In the genomic region with DNA sequence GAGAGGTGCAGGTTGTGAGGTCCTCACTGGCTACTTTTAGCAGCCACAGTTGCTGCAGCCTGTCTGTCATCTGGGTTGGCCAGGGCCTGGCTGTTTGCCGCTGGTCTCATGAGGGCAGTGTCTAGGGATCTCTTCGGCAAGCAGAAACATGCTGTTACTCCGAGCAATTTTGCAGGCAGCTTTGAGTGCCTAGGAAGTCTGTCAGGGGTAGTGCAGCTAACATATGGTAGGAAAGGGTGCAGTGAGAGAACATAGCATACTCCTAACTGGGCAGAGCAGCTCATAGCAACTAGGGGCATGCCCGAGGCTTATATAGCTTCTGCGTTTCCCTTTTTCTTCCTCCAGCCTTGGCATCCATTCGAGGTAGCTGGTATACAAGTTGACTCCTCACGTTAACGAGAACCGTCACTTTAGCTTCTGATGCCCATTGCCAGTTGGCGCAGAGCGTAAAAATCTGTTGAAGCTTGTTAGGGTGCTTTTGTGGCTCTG, we compare ENCODE assay signal across 10 mouse cellular contexts. TPM values are rescaled to one million over a fixed set of nuclear protein-coding genes. Genes with fewer than 3 reads are reported as not detected.
DNase-seq lines count a peak whose midpoint lies in the region; ATAC-seq lines count a peak whose summit lies in the region.
"Had no signal": no experiment of that assay in that cellular context is flagged by ENCODE, and none has a peak within 500 bp of the region (broad histone marks: within the 10 kb centered on the region; RNA-seq: fewer than 3 reads in every experiment).

No protein-coding gene starts in this region.

- ATAC-seq in forebrain, embryonic 15.5 days (replicated peaks), result peak; percentile 73
- ATAC-seq in forebrain, embryonic 12.5 days (ENCODE audit: low FRiP score), result no peak
- ATAC-seq in heart, embryonic 16.5 days (replicated peaks; ENCODE audit: extremely low read depth, insufficient read depth, low FRiP score), result no peak

- 47% methylated on average over 11 of the region's 11 CpGs for WGBS in forebrain, embryonic 15.5 days
- 80% methylated on average over 11 of the region's 11 CpGs for WGBS in forebrain, embryonic 12.5 days
- WGBS in heart, embryonic 16.5 days, result 60% methylated on average over 11 of the region's 11 CpGs

- H3K9ac ChIP-seq in forebrain, embryonic 15.5 days (replicated peaks), result no peak overlapping the region
- no peak overlapping the region for H3K9ac ChIP-seq in forebrain, embryonic 12.5 days
- H3K9ac ChIP-seq in heart, embryonic 16.5 days (ENCODE audit: low read length), result no peak overlapping the region
- H3K9ac ChIP-seq: limb, embryonic 12.5 days had no signal

- peaks cover 12% of the 10 kb centered on the region for H3K4me1 ChIP-seq in forebrain, embryonic 15.5 days
- H3K4me1 ChIP-seq in forebrain, embryonic 12.5 days, result peaks cover 16% of the 10 kb centered on the region
- peaks cover 24% of the 10 kb centered on the region for H3K4me1 ChIP-seq in heart, embryonic 16.5 days (ENCODE audit: control insufficient read depth, insufficient read depth, low read length)

- no peaks in the 10 kb centered on the region for H3K27me3 ChIP-seq in forebrain, embryonic 15.5 days
- no peaks in the 10 kb centered on the region for H3K27me3 ChIP-seq in forebrain, embryonic 12.5 days
- H3K27me3 ChIP-seq in heart, embryonic 16.5 days (ENCODE audit: control insufficient read depth, insufficient read depth, low read length), result no peaks in the 10 kb centered on the region
- H3K27me3 ChIP-seq: limb, embryonic 12.5 days had no signal

- no peaks in the 10 kb centered on the region for H3K36me3 ChIP-seq in forebrain, embryonic 15.5 days
- no peaks in the 10 kb centered on the region for H3K36me3 ChIP-seq in forebrain, embryonic 12.5 days (replicated peaks)
- no peaks in the 10 kb centered on the region for H3K36me3 ChIP-seq in heart, embryonic 16.5 days (ENCODE audit: control insufficient read depth, insufficient read depth)
- H3K36me3 ChIP-seq: limb, embryonic 12.5 days had no signal

- no peak overlapping the region; the same call in 1 of the 2 replicates for H3K27ac ChIP-seq in forebrain, embryonic 15.5 days (replicated peaks)
- no peak overlapping the region for H3K27ac ChIP-seq in forebrain, embryonic 12.5 days
- H3K27ac ChIP-seq in heart, embryonic 16.5 days (ENCODE audit: low read length), result 0 out of 2 replicates have a peak overlapping the region, but pooled peaks have one; percentile 37
- H3K27ac ChIP-seq: limb, embryonic 12.5 days had no signal

- peak; percentile 41 to 68 for DNase-seq in urinary bladder, postnatal 36 days (ENCODE audit: low spot score in 2 of 2)
- no peak for DNase-seq in urinary bladder, postnatal 10 days (ENCODE audit: low spot score)
- DNase-seq in ovary, postnatal 10 days (ENCODE audit: low spot score), result no peak
- DNase-seq in T-cell, adult 2 months (ENCODE audit: low spot score), result no peak
- no peak for DNase-seq in ovary, postnatal 14 days (ENCODE audit: low spot score)
- DNase-seq: thymus, adult 2 months had no signal

- no peak overlapping the region for H3K4me2 ChIP-seq in forebrain, embryonic 15.5 days (replicated peaks)
- H3K4me2 ChIP-seq in forebrain, embryonic 12.5 days, result no peak overlapping the region
- H3K4me2 ChIP-seq in heart, embryonic 16.5 days (ENCODE audit: low read depth, low read length), result no peak overlapping the region
- H3K4me2 ChIP-seq: limb, embryonic 12.5 days had no signal

- H3K4me3 ChIP-seq in forebrain, embryonic 15.5 days, result no peak overlapping the region
- H3K4me3 ChIP-seq in forebrain, embryonic 12.5 days (replicated peaks), result no peak overlapping the region
- H3K4me3 ChIP-seq in heart, embryonic 16.5 days (ENCODE audit: low read length), result no peak overlapping the region
- H3K4me3 ChIP-seq: limb, embryonic 12.5 days had no signal

- no peaks in the 10 kb centered on the region for H3K9me3 ChIP-seq in forebrain, embryonic 15.5 days
- no peaks in the 10 kb centered on the region for H3K9me3 ChIP-seq in forebrain, embryonic 12.5 days
- H3K9me3 ChIP-seq in heart, embryonic 16.5 days (replicated peaks; ENCODE audit: control insufficient read depth, low read length), result no peaks in the 10 kb centered on the region
- H3K9me3 ChIP-seq: limb, embryonic 12.5 days had no signal

RNA-seq across cellular contexts. Expression of gene Pard3, which starts 54.7 kb away (rescaled TPM):
- 18.0 and 18.6 TPM in 2 replicates for polyA plus RNA-seq in forebrain, embryonic 15.5 days (2015; fragmentation: Nextera tagmentation; extraction: Ambion mirVana)
- 37.0 and 37.8 TPM in 2 replicates for polyA plus RNA-seq in forebrain, embryonic 12.5 days (2016; fragmentation: Nextera tagmentation; extraction: Ambion mirVana)
- 12.7 and 16.1 TPM in 2 replicates for polyA plus RNA-seq in heart, embryonic 16.5 days (2015; fragmentation: Nextera tagmentation; extraction: Ambion mirVana)

Comparison
In these comparisons a context has a peak if more than half of its experiments do, and no peak if none do; other contexts are left out.
1. DNase-seq: peak in urinary bladder, postnatal 36 days (2 of 2); none in urinary bladder, postnatal 10 days (single experiment), ovary, postnatal 10 days (single experiment), T-cell, adult 2 months (single experiment) and ovary, postnatal 14 days (single experiment).